Mouse (Mus musculus): ENCODE data around the gene Fndc1. TPM values are rescaled to one million over a fixed set of nuclear protein-coding genes. Genes with fewer than 3 reads are reported as not detected.

The Fndc1 gene
- polyA plus RNA-seq, 1 experiment from 2014 or later: 0.55 TPM

GRCm38 (mm10) chr17:7805105-7805504 is 22.0 kb downstream of the Fndc1 start:
- Histone ChIP-seq H3K4me1 (0 out of 2 replicates have a peak, but pooled peaks cover 4% of the 10 kb centered on the region), H3K36me3 (no peaks in the 10 kb centered on the region), H3K27me3 (ENCODE audit: low read depth, poor library complexity, severe bottlenecking) (no peaks in the 10 kb centered on the region), H3K9me3 (replicated peaks) (no peaks in the 10 kb centered on the region), H3K27ac (no peak overlapping the region), H3K4me3 (no peak overlapping the region)
- DNase-seq (ENCODE audit: low spot score): no peak
- 87% methylated on average over 6 of the region's 6 CpGs for WGBS

GRCm38 (mm10) chr17:7802483-7802882 is 24.6 kb downstream of the Fndc1 start:
- DNase-seq (ENCODE audit: low spot score): no peak
- Histone ChIP-seq H3K4me1 (0 out of 2 replicates have a peak, but pooled peaks cover 4% of the 10 kb centered on the region), H3K4me3 (no peak overlapping the region), H3K9me3 (replicated peaks) (no peaks in the 10 kb centered on the region), H3K36me3 (no peaks in the 10 kb centered on the region), H3K27ac (no peak overlapping the region), H3K27me3 (ENCODE audit: low read depth, poor library complexity, severe bottlenecking) (no peaks in the 10 kb centered on the region)
- WGBS: 88% methylated on average over 9 of the region's 9 CpGs

DNA sequence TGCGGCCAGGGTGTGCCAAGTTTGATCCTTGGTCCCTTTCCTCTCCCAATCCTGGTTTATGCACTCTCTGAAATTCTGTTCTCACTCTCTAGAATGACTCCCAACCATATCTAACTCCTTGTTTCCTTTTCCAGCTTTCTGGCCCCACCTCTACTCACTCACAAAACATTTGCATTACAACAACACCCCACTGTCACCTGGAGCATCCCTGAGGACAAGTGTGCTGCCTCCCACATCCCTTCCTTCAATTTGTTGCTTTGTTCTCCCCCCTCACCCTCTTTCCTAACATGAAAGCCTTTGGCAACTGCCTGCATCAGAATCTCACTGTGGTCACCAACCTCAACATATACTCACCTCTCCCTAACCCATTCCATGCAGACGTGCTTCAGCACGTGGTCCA is 27.2 kb downstream of the Fndc1 start:
- H3K4me3 ChIP-seq: no peak overlapping the region
- H3K27ac ChIP-seq: no peak overlapping the region
- H3K9me3 ChIP-seq (replicated peaks): no peaks in the 10 kb centered on the region
- WGBS: 70% methylated on average over 3 of the region's 3 CpGs
- no peak for DNase-seq (ENCODE audit: low spot score)
- no peaks in the 10 kb centered on the region for H3K27me3 ChIP-seq (ENCODE audit: low read depth, poor library complexity, severe bottlenecking)
- no peaks in the 10 kb centered on the region for H3K36me3 ChIP-seq
- 0 out of 2 replicates have a peak, but pooled peaks cover 4% of the 10 kb centered on the region for H3K4me1 ChIP-seq

- DNase-seq (ENCODE audit: low spot score): no peak
- no peaks in the 10 kb centered on the region for H3K36me3 ChIP-seq
- H3K9me3 ChIP-seq (replicated peaks): no peaks in the 10 kb centered on the region
- 0 out of 2 replicates have a peak, but pooled peaks cover 5% of the 10 kb centered on the region for H3K4me1 ChIP-seq
- H3K27ac ChIP-seq: no peak overlapping the region
- WGBS: 84% methylated on average over 8 of the region's 8 CpGs
- no peak overlapping the region for H3K4me3 ChIP-seq
- H3K27me3 ChIP-seq (ENCODE audit: low read depth, poor library complexity, severe bottlenecking): no peaks in the 10 kb centered on the region
Measured at GRCm38 (mm10) chr17:7795584-7795983, 31.5 kb downstream of the Fndc1 start.

DNA sequence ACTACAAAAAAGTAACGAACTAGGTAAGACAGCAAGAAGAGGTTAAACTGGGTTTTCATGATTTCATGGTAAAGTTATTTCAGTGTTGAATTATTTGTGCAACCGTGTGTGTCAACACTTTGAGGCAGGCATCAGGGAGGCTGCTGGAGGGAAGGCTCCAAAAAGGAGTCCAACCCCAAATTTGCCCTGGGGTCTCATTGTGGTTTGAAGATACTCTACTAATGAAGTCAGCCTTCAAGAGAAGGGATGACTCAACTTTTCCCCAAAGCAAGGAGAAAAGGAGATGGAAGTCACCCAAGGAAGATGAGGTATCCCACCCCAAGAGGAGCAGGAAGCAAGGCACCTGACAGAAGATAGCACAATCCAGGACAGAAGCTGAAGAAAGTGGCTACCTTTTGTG is 31.9 kb downstream of the Fndc1 start:
- H3K36me3 ChIP-seq: no peaks in the 10 kb centered on the region
- H3K4me1 ChIP-seq: 0 out of 2 replicates have a peak, but pooled peaks cover 5% of the 10 kb centered on the region
- no peak overlapping the region for H3K4me3 ChIP-seq
- no peak overlapping the region for H3K27ac ChIP-seq
- WGBS: 94% methylated on average over 2 of the region's 2 CpGs
- H3K9me3 ChIP-seq (replicated peaks): no peaks in the 10 kb centered on the region
- no peaks in the 10 kb centered on the region for H3K27me3 ChIP-seq (ENCODE audit: low read depth, poor library complexity, severe bottlenecking)
- no peak for DNase-seq (ENCODE audit: low spot score)

GRCm38 (mm10) chr17:7794093-7794492 is 33.0 kb downstream of the Fndc1 start:
- no peak for DNase-seq (ENCODE audit: low spot score)
- Histone ChIP-seq H3K4me3 (no peak overlapping the region), H3K4me1 (0 out of 2 replicates have a peak, but pooled peaks cover 5% of the 10 kb centered on the region), H3K27me3 (ENCODE audit: low read depth, poor library complexity, severe bottlenecking) (no peaks in the 10 kb centered on the region), H3K36me3 (no peaks in the 10 kb centered on the region), H3K27ac (no peak overlapping the region), H3K9me3 (replicated peaks) (no peaks in the 10 kb centered on the region)
- WGBS: 91% methylated on average over 6 of the region's 6 CpGs

GRCm38 (mm10) chr17:7790512-7790911 is 36.6 kb downstream of the Fndc1 start:
- Histone ChIP-seq H3K4me1 (0 out of 2 replicates have a peak, but pooled peaks cover 5% of the 10 kb centered on the region), H3K4me3 (no peak overlapping the region), H3K27me3 (ENCODE audit: low read depth, poor library complexity, severe bottlenecking) (no peaks in the 10 kb centered on the region), H3K27ac (no peak overlapping the region), H3K36me3 (no peaks in the 10 kb centered on the region), H3K9me3 (replicated peaks) (no peaks in the 10 kb centered on the region)
- no peak for DNase-seq (ENCODE audit: low spot score)
- 86% methylated on average over 3 of the region's 3 CpGs for WGBS

DNA sequence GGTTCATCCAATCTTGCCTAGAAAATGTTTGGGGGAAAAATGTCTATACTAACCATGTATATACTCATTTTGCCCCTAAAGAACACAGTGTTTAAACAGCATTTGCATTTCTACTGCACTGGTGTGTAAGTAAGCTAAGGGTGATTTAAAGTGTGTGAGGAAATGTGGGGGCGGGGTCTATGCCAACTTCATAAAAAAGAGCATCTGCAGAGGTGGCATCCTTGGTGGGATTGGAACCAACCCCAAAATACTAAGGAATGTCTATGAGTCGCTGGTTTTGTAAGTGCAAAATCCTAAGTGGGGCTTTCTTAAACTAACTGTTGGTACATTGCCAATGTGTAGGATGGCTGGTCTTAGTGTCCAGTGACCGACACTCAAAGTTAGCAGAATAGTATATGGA is 53.0 kb downstream of the Fndc1 start:
- 91% methylated on average over 3 of the region's 3 CpGs for WGBS

GRCm38 (mm10) chr17:7759786-7760185 is 67.3 kb downstream of the Fndc1 start:
- DNase-seq (ENCODE audit: low spot score): no peak
- 81% methylated on average over 4 of the region's 4 CpGs for WGBS
- H3K4me1 ChIP-seq: no peaks in the 10 kb centered on the region
- H3K36me3 ChIP-seq: no peaks in the 10 kb centered on the region
- H3K9me3 ChIP-seq (replicated peaks): no peaks in the 10 kb centered on the region
- H3K27me3 ChIP-seq (ENCODE audit: low read depth, poor library complexity, severe bottlenecking): no peaks in the 10 kb centered on the region
- no peak overlapping the region for H3K4me3 ChIP-seq
- no peak overlapping the region for H3K27ac ChIP-seq

More for the DNA sequence above, 53.0 kb downstream of the Fndc1 start:
- no peak for DNase-seq (ENCODE audit: low spot score)
- Histone ChIP-seq H3K36me3 (no peaks in the 10 kb centered on the region), H3K4me3 (no peak overlapping the region), H3K27me3 (ENCODE audit: low read depth, poor library complexity, severe bottlenecking) (no peaks in the 10 kb centered on the region), H3K27ac (no peak overlapping the region), H3K4me1 (no peaks in the 10 kb centered on the region), H3K9me3 (replicated peaks) (no peaks in the 10 kb centered on the region)

DNA sequence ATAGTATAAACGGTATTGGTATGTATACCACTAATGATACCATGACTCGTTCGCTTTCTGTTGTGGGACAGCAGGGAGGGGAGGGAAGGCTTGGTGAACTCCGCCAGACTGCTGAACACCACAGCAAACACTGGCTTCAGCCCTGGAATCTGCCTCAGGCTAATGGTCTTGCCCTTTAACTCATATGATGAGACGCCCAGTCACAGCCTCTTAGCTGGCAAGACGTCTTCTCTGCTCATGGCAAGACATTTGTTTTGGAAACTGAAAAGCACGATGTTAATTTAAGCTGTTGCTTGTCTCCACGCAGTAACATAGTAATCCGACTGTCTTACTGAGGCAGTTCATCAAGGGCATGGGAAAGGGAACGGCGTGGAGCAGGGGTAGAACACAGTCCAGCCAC is 72.1 kb downstream of the Fndc1 start:
- Histone ChIP-seq H3K4me1 (no peaks in the 10 kb centered on the region), H3K27ac (no peak overlapping the region), H3K9me3 (replicated peaks) (no peaks in the 10 kb centered on the region), H3K27me3 (ENCODE audit: low read depth, poor library complexity, severe bottlenecking) (no peaks in the 10 kb centered on the region), H3K4me3 (no peak overlapping the region), H3K36me3 (no peaks in the 10 kb centered on the region)
- DNase-seq (ENCODE audit: low spot score): no peak
- WGBS: 88% methylated on average over 11 of the region's 11 CpGs

DNA sequence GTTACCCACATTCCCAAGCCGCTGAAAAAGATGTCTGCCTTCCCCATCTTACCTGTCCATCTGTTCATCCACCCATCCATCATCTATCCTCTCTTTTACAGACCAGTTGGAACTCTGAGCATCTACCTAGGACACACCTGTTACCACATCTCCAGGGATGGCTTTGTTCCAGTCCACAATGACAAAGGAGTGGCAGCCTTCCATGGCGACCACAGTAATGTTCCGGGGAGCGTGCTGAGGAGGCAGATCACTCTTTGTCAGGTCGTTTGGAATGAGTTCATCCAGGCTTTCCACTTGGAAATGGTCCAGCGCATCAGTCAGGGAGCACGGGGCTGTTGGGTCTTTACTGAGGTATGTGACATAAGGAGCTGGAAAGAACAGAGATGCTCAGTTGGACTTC is 73.7 kb downstream of the Fndc1 start:
- DNase-seq (ENCODE audit: low spot score): no peak
- Histone ChIP-seq H3K27ac (no peak overlapping the region), H3K4me1 (no peaks in the 10 kb centered on the region), H3K9me3 (replicated peaks) (no peaks in the 10 kb centered on the region), H3K36me3 (no peaks in the 10 kb centered on the region), H3K4me3 (no peak overlapping the region), H3K27me3 (ENCODE audit: low read depth, poor library complexity, severe bottlenecking) (no peaks in the 10 kb centered on the region)
- WGBS: 84% methylated on average over 7 of the region's 7 CpGs

- no peaks in the 10 kb centered on the region for H3K4me1 ChIP-seq
- no peak overlapping the region for H3K4me3 ChIP-seq
- H3K27ac ChIP-seq: no peak overlapping the region
- DNase-seq (ENCODE audit: low spot score): no peak
- H3K27me3 ChIP-seq (ENCODE audit: low read depth, poor library complexity, severe bottlenecking): no peaks in the 10 kb centered on the region
- no peaks in the 10 kb centered on the region for H3K36me3 ChIP-seq
- WGBS: 80% methylated on average over 4 of the region's 4 CpGs
- no peaks in the 10 kb centered on the region for H3K9me3 ChIP-seq (replicated peaks)
Measured at GRCm38 (mm10) chr17:7749051-7749815, 77.9 kb downstream of the Fndc1 start.

DNA sequence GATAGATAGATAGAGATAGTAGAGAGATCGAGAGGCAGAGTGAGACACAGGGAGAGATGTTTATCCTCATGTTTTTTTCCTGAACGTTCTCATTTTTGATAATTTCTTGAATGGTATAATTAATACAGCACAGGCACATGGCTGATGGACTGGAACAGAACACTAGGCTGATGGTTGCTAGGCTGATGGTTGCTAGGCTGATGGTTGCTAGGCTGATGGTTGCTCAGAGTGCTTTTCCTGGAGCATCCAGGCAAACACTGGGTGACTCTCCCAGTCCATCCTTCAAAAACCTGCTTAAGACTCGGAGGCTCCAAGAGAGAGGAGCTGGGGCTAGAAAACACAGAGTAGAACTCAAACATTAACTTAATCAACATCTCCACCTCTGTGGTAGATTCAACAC is 80.3 kb downstream of the Fndc1 start:
- Histone ChIP-seq H3K27ac (no peak overlapping the region), H3K27me3 (ENCODE audit: low read depth, poor library complexity, severe bottlenecking) (no peaks in the 10 kb centered on the region), H3K9me3 (replicated peaks) (no peaks in the 10 kb centered on the region), H3K4me1 (no peaks in the 10 kb centered on the region), H3K4me3 (no peak overlapping the region), H3K36me3 (no peaks in the 10 kb centered on the region)
- DNase-seq (ENCODE audit: low spot score): no peak
- 94% methylated on average over 3 of the region's 3 CpGs for WGBS

GRCm38 (mm10) chr17:7744976-7745375 is 82.1 kb downstream of the Fndc1 start:
- Histone ChIP-seq H3K27ac (no peak overlapping the region), H3K27me3 (ENCODE audit: low read depth, poor library complexity, severe bottlenecking) (no peaks in the 10 kb centered on the region), H3K4me1 (no peaks in the 10 kb centered on the region), H3K4me3 (no peak overlapping the region), H3K9me3 (replicated peaks) (no peaks in the 10 kb centered on the region), H3K36me3 (no peaks in the 10 kb centered on the region)
- 93% methylated on average over 4 of the region's 4 CpGs for WGBS
- DNase-seq (ENCODE audit: low spot score): no peak

Measured in limb, embryonic 10.5 days (tissue).